Mouse (Mus musculus) ES-E14 (cell line): ENCODE measurements around the gene Carns1. TPM values are rescaled to one million over a fixed set of nuclear protein-coding genes. Genes with fewer than 3 reads are reported as not detected.

Experiments used
- DNase-seq: peaks from one replicate; pipeline ENCODE4 v3.0.0-alpha.2; 2013; ENCODE audit warnings: low read depth, low spot score
- H3K27ac ChIP-seq: 2 replicates; pipeline ENCODE4 v1.5.1; 2012; ENCODE audit warnings: low read depth, mild to moderate bottlenecking, low read length, moderate library complexity, mixed read lengths; ENCODE audit not compliant: poor library complexity, insufficient read depth, severe bottlenecking
- H3K36me3 ChIP-seq: 2 replicates; pipeline ENCODE4 v1.6.1; 2012; ENCODE audit warnings: mild to moderate bottlenecking, low read length, moderate library complexity, mixed read lengths; ENCODE audit not compliant: control insufficient read depth, poor library complexity, insufficient read depth, severe bottlenecking
- H3K4me1 ChIP-seq, 2 experiments: fragments of 150-350 bp in 1 of 2; sonication (generic) in 1 of 2; 2 replicates each; pipeline ENCODE4 v1.6.1; 2012; ENCODE audit warnings: low read length in 2 of 2, mild to moderate bottlenecking in 1 of 2, mixed read lengths in 1 of 2; ENCODE audit not compliant: control insufficient read depth in 2 of 2, insufficient read depth in 2 of 2, poor library complexity in 1 of 2
- H3K4me3 ChIP-seq, 2 experiments: fragments of 150-350 bp in 1 of 2; sonication (generic) in 1 of 2; 2 replicates each; pipeline ENCODE4 v1.5.1; 2012; ENCODE audit warnings: low read length in 2 of 2, low read depth in 1 of 2, mild to moderate bottlenecking in 1 of 2, mixed read lengths in 1 of 2; ENCODE audit not compliant: insufficient read depth in 1 of 2, poor library complexity in 1 of 2, severe bottlenecking in 1 of 2
- H3K9ac ChIP-seq: 2 replicates; pipeline ENCODE4 v1.6.1; 2012; ENCODE audit warnings: low read depth, mild to moderate bottlenecking, low read length, mixed read lengths; ENCODE audit not compliant: poor library complexity, insufficient read depth, severe bottlenecking
- H3K9me3 ChIP-seq: fragments of 150-350 bp; sonication (generic); 2 replicates; pipeline ENCODE4 v1.6.1; 2012; ENCODE audit warnings: low read depth, mild to moderate bottlenecking, low read length; ENCODE audit not compliant: control insufficient read depth, insufficient read depth
- CHD2 ChIP-seq: IDR thresholded peaks from 2 replicates; pipeline ENCODE4 v1.6.1; 2014; ENCODE audit warnings: mild to moderate bottlenecking, low read depth, low read length, inconsistent platforms
- HCFC1 ChIP-seq: IDR thresholded peaks from 2 replicates; pipeline ENCODE4 v1.6.1; 2012; ENCODE audit warnings: low read length, inconsistent platforms, borderline replicate concordance; ENCODE audit not compliant: insufficient read depth
- MAFK ChIP-seq: IDR thresholded peaks from 2 replicates; pipeline ENCODE4 v1.6.1; 2014; ENCODE audit warnings: mild to moderate bottlenecking, low read depth, low read length, inconsistent platforms; ENCODE audit not compliant: insufficient read depth
- ZC3H11A ChIP-seq: IDR thresholded peaks from 2 replicates; pipeline ENCODE4 v1.6.1; 2012; ENCODE audit warnings: low read depth, mild to moderate bottlenecking, inconsistent platforms, low read length, borderline replicate concordance
- ZNF384 ChIP-seq: IDR thresholded peaks from 2 replicates; pipeline ENCODE4 v1.6.1; 2012; ENCODE audit warnings: low read depth, low read length, inconsistent platforms
- in situ Hi-C, 2 experiments: fragments of 600-800 bp; cut with MboI; formaldehyde crosslinking; loops; one replicate each; pipeline ENCODE4 v1.15.1; 2025; ENCODE audit warnings: low sequenced_read_pairs in 2 of 2, inconsistent platforms in 1 of 2; ENCODE audit not compliant: unreplicated experiment in 2 of 2
- total RNA-seq: library from RNA; depleted of rRNA; stranded (reverse); fragments of 300-350 nt; gene quantifications from 2 replicates; pipeline ENCODE4 v1.2.3, GENCODE M21; 2012

The Carns1 gene
- total RNA-seq, 1 experiment, result 2.3 TPM

DNA sequence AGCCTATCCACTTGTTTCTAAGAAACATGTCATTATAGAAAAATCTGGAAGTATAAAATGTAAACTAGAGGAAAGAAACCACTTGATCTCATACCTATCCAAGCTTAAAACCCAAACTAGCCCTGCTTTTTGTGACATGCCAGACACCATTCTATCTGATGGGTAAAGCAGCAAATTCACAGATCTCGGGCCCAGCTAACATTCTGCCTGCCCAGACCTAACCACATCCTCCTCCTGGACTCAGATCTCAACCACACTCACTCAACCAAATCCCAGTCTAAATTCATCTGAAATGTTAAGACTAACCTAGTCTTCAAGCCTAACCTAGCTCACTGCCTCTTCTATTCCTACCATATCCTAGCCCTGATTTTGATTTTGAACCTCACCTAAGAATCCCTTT, 43.5 kb upstream of the Carns1 start:
- no peaks in the 10 kb centered on the region for H3K36me3 ChIP-seq
- peaks cover 0 to 11% of the 10 kb centered on the region in 2 experiments; a peak in 3 of 4 replicates for H3K4me1 ChIP-seq
- DNase-seq, result no peak
- no peak overlapping the region for H3K4me3 ChIP-seq
- no peaks in the 10 kb centered on the region for H3K9me3 ChIP-seq
- in situ Hi-C loops, result no loop called here
- no peak overlapping the region for H3K27ac ChIP-seq
- TF ChIP-seq MAFK (no peak), CHD2 (no peak), ZNF384 (no peak), ZC3H11A (no peak), HCFC1 (no peak)
- H3K9ac ChIP-seq, result no peak overlapping the region

DNA sequence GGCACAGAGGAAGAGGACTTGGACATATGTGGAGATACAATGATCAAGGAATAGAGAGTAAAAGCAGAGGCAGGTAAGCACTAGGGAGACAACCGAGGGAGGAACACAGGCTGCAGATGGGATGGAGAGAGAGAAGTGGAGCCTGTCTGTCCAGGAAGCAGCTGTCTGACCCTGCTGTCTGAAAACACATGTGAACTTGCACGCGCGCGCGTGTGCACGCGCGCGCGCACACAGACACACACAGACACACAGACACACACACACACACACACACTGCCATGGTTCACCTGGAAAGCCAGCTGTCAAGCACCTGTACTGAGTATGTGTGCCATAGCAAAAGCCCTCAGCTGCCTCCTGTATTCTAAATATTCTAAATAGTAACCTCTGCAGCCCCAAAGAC, 43.0 kb upstream of the Carns1 start:
- DNase-seq, result no peak
- Histone ChIP-seq H3K27ac (no peak overlapping the region), H3K9ac (no peak overlapping the region), H3K4me3 (no peak overlapping the region), H3K4me1 (peaks cover 0 to 11% of the 10 kb centered on the region in 2 experiments; a peak in 3 of 4 replicates), H3K36me3 (no peaks in the 10 kb centered on the region), H3K9me3 (no peaks in the 10 kb centered on the region)
- TF ChIP-seq CHD2 (no peak), ZNF384 (no peak), ZC3H11A (no peak)
- in situ Hi-C loops, result no loop called here

DNA sequence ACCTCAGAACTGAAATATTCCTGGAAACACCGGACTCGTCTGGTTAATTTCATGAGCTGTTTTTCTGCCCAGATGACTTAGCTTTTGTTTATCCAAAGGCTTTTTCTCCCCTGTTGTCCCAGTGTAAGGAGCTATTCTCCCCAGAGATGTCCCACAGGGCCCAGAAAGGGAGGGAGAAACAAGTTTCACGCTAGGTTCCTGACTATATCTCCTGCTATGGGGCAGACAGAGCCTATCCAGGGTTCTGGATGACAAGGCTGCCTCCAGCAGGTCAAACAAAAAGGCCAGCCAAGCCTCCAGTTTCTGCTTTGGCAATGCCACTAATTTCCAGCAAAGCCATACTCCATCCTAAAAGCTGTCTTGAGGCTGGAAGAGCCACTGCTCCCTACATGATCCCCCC, 42.6 kb upstream of the Carns1 start:
- TF ChIP-seq HCFC1, result no peak
- TF ChIP-seq ZNF384, result no peak
- no peak for TF ChIP-seq ZC3H11A
- no peak for TF ChIP-seq CHD2
- TF ChIP-seq MAFK, result no peak
- in situ Hi-C loops, result no loop called here
- no peak overlapping the region for H3K4me3 ChIP-seq
- no peak overlapping the region for H3K27ac ChIP-seq
- peaks cover 2 to 14% of the 10 kb centered on the region in 2 experiments; a peak in 3 of 4 replicates for H3K4me1 ChIP-seq
- H3K9ac ChIP-seq, result no peak overlapping the region
- no peaks in the 10 kb centered on the region for H3K9me3 ChIP-seq
- no peak for DNase-seq
- no peaks in the 10 kb centered on the region for H3K36me3 ChIP-seq

DNA sequence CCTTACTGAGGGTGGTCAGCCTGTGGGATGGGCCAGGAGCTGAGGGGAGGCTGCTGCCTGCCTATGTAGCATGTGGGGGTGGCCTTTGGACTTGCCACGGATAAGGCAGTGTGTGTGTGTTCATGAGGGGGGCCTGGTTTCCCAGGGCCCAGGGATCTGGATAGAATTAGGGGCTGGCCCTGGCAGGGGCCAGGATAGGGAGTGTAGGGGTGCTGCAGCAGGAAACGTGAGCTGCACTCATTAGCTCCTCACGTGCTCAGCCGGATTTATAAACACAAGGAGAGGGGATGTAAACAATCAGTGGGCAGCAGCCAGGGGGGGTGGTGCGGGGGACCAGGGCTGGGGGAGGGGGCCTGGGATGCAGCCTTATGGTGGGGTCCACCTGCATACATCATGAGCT, 41.9 kb upstream of the Carns1 start:
- H3K9ac ChIP-seq, result no peak overlapping the region
- TF ChIP-seq ZC3H11A (no peak), CHD2 (no peak), MAFK (no peak), ZNF384 (no peak), HCFC1 (no peak)
- peaks cover 2 to 16% of the 10 kb centered on the region in 2 experiments; a peak in 3 of 4 replicates for H3K4me1 ChIP-seq
- H3K4me3 ChIP-seq, result no peak overlapping the region
- H3K36me3 ChIP-seq, result no peaks in the 10 kb centered on the region
- H3K27ac ChIP-seq, result no peak overlapping the region
- in situ Hi-C loops, result no loop called here
- DNase-seq, result no peak
- H3K9me3 ChIP-seq, result no peaks in the 10 kb centered on the region

DNA sequence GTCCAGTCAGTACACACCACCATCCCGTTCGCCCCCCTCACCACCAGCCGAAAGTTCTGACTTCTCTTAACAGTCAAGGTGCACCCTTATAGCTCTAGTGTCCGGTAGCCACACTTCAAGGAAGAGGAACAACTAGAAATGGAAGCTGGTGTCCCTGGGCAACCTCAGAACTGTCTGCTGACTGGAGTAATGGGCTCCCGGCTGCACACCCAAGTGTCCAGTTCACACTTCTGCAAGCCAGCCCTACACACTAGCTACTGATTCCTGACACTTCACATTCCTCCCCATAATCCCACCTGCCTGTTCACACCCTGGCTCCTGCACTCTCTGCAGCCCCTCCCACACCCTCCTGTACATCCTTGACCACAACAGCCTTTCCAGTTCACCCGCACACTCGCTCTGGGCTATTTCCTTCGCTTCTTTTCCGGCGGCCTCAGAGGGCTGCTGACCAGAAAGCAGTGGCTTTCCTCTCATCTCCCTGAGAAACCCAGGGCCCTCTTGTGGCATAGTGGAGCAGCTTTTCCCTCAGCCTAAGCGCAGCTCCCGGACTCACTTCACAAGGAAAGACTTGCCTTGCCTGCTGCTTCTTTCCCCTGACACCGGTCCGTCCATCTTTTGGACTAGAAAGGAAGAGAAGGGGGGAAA, 40.9 kb upstream of the Carns1 start:
- TF ChIP-seq HCFC1, result no peak
- TF ChIP-seq CHD2, result no peak
- TF ChIP-seq ZNF384, result no peak
- TF ChIP-seq MAFK, result no peak
- TF ChIP-seq ZC3H11A, result no peak
- no peak for DNase-seq
- no peak overlapping the region for H3K27ac ChIP-seq
- in situ Hi-C loops, result no loop called here
- no peak overlapping the region for H3K4me3 ChIP-seq
- H3K9me3 ChIP-seq, result no peaks in the 10 kb centered on the region
- H3K4me1 ChIP-seq, result peaks cover 2 to 22% of the 10 kb centered on the region in 2 experiments; a peak in 3 of 4 replicates
- H3K9ac ChIP-seq, result no peak overlapping the region
- H3K36me3 ChIP-seq, result no peaks in the 10 kb centered on the region
